Mouse (Mus musculus): ENCODE results near the gene Pou2f2. TPM values are rescaled to one million over a fixed set of nuclear protein-coding genes. Genes with fewer than 3 reads are reported as not detected.

Pou2f2 gene
- 20.9 and 25.9 TPM in 2 replicates for polyA plus RNA-seq (2012; rRNA removed)

DNA sequence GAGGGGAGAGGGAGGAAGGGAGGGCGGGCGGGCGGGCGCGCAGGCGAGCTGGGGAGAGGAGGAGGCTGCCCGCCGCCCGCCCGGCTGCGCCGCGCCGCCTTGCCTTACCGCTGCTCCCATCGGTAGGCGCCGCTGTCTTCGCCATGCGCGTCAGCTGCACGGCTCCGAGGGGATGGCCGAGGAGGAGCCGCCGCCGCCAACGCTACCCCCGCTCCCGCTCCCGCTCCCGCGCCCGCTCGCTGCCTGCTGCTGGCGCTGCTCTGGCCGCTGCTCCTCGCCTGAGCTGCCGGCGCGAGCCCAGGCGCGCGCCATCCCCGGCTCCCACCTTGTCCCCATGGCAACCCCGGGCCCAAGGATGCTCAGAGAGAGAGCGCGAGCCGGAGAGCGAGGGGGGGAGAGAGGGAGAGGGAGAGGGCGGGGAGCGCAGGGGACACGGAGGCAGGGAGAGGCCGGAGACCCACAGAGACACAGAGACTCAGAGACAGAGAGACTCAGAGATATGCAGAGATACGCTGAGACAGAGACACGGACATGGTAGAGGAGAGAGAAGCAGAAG is at the start of gene Pou2f2:
Gene Pou2f2, minus strand, starts transcription at position 121 of the 556 bp plus-strand sequence.

DNA sequence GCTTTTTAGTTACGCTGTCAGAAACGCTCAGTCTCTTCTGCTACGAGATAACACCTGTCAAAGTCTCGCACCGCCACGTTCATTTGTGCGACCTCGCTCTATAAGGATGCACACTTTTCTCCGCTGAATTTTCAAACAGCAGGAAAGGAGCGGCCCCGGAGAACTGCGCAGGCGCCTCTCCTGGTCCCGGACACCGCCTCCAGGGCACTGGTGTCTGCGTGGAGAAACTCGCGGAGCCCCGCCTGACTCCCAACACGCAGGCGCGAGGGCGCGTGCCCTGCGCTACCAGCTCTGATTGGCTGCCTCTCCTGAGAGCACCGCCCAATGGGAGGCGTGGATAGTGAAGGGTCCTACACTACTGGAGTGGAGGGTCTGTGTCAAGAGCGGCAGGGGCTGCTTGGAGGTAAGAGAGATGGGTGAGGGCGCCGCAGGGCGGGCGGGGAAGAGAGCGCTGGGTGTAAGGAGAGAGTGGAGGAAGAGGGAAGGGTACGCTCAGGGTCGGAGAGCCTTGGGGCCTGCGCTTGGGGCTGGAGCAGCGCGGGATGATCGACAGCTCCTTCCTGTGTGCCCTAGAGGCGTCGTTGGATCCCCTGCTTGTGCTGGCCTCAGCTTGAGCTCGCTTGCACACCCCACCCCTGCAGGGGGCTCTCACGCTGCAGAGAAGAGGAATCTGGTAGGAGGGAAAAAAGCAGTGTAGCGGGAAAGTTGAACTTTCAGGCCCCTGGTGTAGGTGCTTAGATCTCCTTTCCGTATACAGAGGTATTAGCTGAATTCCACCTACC is 41.8 kb upstream of the Pou2f2 start, which contains the start of gene Zfp526:
Gene Zfp526, plus strand, starts transcription at position 324 of the 782 bp plus-strand sequence.

DNA sequence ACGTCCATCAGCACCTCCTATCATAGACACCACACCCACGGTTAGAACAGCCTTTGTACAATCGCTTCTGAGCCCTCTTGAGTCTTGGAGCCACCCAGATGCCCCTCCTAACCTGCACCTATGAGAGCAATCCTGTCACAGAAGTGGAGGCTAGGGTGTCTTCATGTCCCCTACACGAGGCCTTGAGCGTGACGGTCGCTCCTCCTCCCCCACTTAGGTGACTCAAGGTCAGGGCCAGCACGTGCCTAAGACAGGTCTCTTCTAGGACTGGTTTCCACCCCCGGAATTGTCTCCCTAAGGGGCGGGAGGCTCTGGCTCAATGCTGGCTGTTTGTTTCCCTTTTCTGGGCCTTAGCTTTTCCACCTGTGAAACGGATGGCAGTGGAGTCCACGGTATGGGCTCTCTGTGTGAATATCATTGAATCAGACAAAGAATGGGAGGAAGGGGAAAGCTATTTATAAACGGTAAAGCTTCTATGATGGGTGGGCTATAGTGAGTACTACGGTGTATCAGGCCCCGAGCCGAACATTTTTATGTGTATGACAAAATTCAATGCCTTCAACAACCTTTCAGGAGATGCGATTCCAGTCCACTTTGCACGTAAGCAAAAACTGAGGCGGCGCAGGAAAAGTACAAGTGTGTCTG is 41.1 kb upstream of the Pou2f2 start, which contains the start of gene Dedd2:
Gene Dedd2, minus strand, starts transcription at position 159 of the 645 bp plus-strand sequence.

DNA sequence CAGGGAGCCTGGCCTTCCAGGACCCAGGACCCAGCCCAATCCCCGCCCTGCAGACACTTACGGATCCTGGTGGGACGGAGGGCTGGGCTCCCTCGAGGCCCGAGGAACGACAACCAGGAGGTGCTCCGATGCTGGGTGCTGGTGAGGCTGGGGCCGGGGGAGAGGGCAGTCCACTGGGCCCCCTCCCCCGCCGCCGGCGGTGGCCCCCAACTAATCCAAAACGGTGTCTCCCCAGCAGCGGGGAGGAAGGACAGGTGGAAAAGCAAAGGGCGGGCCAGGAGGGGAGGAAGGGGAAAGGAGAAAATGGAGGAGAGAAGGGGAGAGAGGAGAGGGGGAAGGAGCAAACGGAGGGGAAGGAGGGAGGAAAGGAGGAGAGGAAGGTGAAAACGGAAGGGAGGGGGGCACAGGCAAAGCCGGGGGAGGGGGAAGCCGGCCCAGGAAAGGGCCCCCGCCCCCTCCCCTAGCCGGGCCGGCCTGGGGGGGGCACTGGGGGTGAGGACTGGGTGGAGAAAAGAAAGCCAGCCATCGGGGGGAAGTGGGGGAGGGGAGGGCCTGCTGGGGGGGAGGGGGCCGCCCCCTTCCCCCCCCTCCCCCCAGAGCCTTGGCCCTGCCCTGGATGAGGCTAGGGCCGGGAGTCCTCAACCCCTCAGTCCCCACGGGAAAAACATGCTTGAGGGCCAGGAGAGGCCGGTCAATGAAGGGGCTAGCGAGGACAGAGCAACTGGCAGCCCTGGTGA is 107.4 kb downstream of the Pou2f2 start, which contains the start of the genes Grik5 and Zfp574:
Gene Grik5, minus strand, starts transcription at position 368 of the 737 bp plus-strand sequence.
Gene Zfp574, plus strand, starts transcription at position 589 of the 737 bp plus-strand sequence.

Other genes starting within 250 kb of the Pou2f2 start
- gene Gm4881, start 235.2 kb downstream of the Pou2f2 start, polyA plus RNA-seq (2012; rRNA removed) = 2.5 and 2.7 TPM in 2 replicates
- 307 and 326 TPM in 2 replicates for gene Rabac1, start 207.0 kb downstream of the Pou2f2 start, polyA plus RNA-seq (2012; rRNA removed)
- gene Atp1a3, start 173.8 kb downstream of the Pou2f2 start, polyA plus RNA-seq (2012; rRNA removed) = 279 and 320 TPM in 2 replicates
- 126 and 160 TPM in 2 replicates for gene Grik5, start 107.4 kb downstream of the Pou2f2 start, polyA plus RNA-seq (2012; rRNA removed)
- gene Zfp574, start 107.2 kb downstream of the Pou2f2 start, polyA plus RNA-seq (2012; rRNA removed) = 24.6 and 28.2 TPM in 2 replicates
- gene Dedd2, start 40.9 kb upstream of the Pou2f2 start, polyA plus RNA-seq (2012; rRNA removed) = 15.9 and 16.5 TPM in 2 replicates
- 5.3 and 5.7 TPM in 2 replicates for gene Zfp526, start 41.7 kb upstream of the Pou2f2 start, polyA plus RNA-seq (2012; rRNA removed)
- gene Gsk3a, start 58.1 kb upstream of the Pou2f2 start, polyA plus RNA-seq (2012; rRNA removed) = 220 and 234 TPM in 2 replicates
- 16.3 and 17.6 TPM in 2 replicates for gene Erf, start 71.0 kb upstream of the Pou2f2 start, polyA plus RNA-seq (2012; rRNA removed)
- gene Cic, start 88.0 kb upstream of the Pou2f2 start, polyA plus RNA-seq (2012; rRNA removed) = 83.3 and 94.7 TPM in 2 replicates
- gene Pafah1b3, start 118.3 kb upstream of the Pou2f2 start, polyA plus RNA-seq (2012; rRNA removed) = 600 and 603 TPM in 2 replicates
- 2.4 and 3.0 TPM in 2 replicates for gene Prr19, start 121.7 kb upstream of the Pou2f2 start, polyA plus RNA-seq (2012; rRNA removed)
- 157 and 163 TPM in 2 replicates for gene Tmem145, start 126.4 kb upstream of the Pou2f2 start, polyA plus RNA-seq (2012; rRNA removed)
- gene Megf8, start 137.4 kb upstream of the Pou2f2 start, polyA plus RNA-seq (2012; rRNA removed) = 45.8 and 48.9 TPM in 2 replicates
- gene Cnfn, start 190.0 kb upstream of the Pou2f2 start, polyA plus RNA-seq (2012; rRNA removed) = 24.7 TPM in 1 of 2 replicates, not detected in the other
- 8.9 and 11.3 TPM in 2 replicates for gene Lipe, start 219.0 kb upstream of the Pou2f2 start, polyA plus RNA-seq (2012; rRNA removed)
- gene Cxcl17, start 233.2 kb upstream of the Pou2f2 start, polyA plus RNA-seq (2012; rRNA removed) = 0.15 and 0.22 TPM in 2 replicates